8 mouse cellular contexts compared by ENCODE assay signal in genomic region chr8:61448881-61449280, GRCm38 (mm10).
"Had no signal": no experiment of that assay in that cellular context is flagged by ENCODE, and none has a peak within 500 bp of the region (broad histone marks: within the 10 kb centered on the region; RNA-seq: fewer than 3 reads in every experiment).

No protein-coding gene starts in this region.

- DNase-seq: kidney, adult 18-20 months; kidney, postnatal 14 days; lung, adult 2 months; lung, postnatal 14 days; midbrain, embryonic 14.5 days; retina, postnatal 1 day; right cerebral cortex, postnatal 14 days; thymus, postnatal 36 days had no signal
